Mouse (Mus musculus): ENCODE data around the gene Sestd1.

GRCm38 (mm10) chr2:77182996-77183380, 97.4 kb downstream of the Sestd1 start:
- TF ChIP-seq POLR2A (IDR thresholded peaks at IDR 0.05; ENCODE audit: borderline replicate concordance, extremely low read depth, low read depth, low read length) = no peak
- TF ChIP-seq CTCF (IDR thresholded peaks at IDR 0.05; ENCODE audit: insufficient read depth, low read length) = no peak

Measured in lung, adult 2 months (tissue).